In the genomic region with DNA sequence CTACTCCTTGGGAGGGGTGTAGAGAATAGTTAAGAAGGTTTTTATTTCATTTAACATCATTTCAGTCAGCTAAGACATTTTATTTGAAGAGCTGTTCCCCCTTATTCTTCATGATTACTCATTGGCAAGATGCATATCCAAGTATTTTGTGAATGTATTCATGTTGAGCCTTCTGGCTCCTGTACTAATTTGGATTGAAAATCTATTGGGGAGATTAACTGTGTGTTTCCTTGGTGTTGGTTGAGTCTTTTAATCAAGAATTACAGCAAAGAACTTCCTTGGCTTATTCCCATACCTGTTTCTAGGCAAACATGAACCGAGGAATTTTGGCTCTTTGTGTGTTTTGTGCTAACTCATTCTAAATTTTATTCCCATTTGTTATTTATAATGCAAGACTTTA, we compare ENCODE assay signal across 26 mouse cellular contexts.
"Had no signal": no experiment of that assay in that cellular context is flagged by ENCODE, and none has a peak within 500 bp of the region (broad histone marks: within the 10 kb centered on the region; RNA-seq: fewer than 3 reads in every experiment).

No protein-coding gene starts in this region.

- H3K9me3 ChIP-seq: heart, embryonic 13.5 days; heart, embryonic 15.5 days; hindbrain, embryonic 13.5 days; hindbrain, embryonic 15.5 days; limb, embryonic 10.5 days; limb, embryonic 12.5 days; liver, embryonic 13.5 days; liver, embryonic 15.5 days had no signal

- H3K9ac ChIP-seq: heart, embryonic 13.5 days; heart, embryonic 15.5 days; hindbrain, embryonic 13.5 days; hindbrain, embryonic 15.5 days; limb, embryonic 12.5 days; liver, embryonic 13.5 days; liver, embryonic 15.5 days had no signal

- H3K27me3 ChIP-seq: heart, embryonic 13.5 days; heart, embryonic 15.5 days; hindbrain, embryonic 13.5 days; hindbrain, embryonic 15.5 days; limb, embryonic 12.5 days; liver, embryonic 13.5 days; liver, embryonic 15.5 days had no signal

- H3K4me2 ChIP-seq: heart, embryonic 11.5 days; heart, embryonic 13.5 days; heart, embryonic 15.5 days; hindbrain, embryonic 13.5 days; hindbrain, embryonic 15.5 days; limb, embryonic 12.5 days; liver, embryonic 11.5 days; liver, embryonic 13.5 days; liver, embryonic 15.5 days had no signal

- H3K27ac ChIP-seq: heart, adult 2 months; heart, embryonic 13.5 days; heart, embryonic 15.5 days; hindbrain, embryonic 13.5 days; hindbrain, embryonic 15.5 days; hindbrain, postnatal 0 days; layer of hippocampus, adult 2 months; left cerebral cortex, adult 2 months; limb, embryonic 10.5 days; limb, embryonic 12.5 days; liver, embryonic 13.5 days; liver, embryonic 15.5 days had no signal

- H3K4me3 ChIP-seq: heart, adult 2 months; heart, embryonic 13.5 days; heart, embryonic 15.5 days; hindbrain, embryonic 13.5 days; hindbrain, embryonic 15.5 days; layer of hippocampus, adult 2 months; left cerebral cortex, adult 2 months; limb, embryonic 10.5 days; limb, embryonic 12.5 days; liver, embryonic 13.5 days; liver, embryonic 15.5 days had no signal

- H3K4me1 ChIP-seq: heart, embryonic 13.5 days; heart, embryonic 15.5 days; hindbrain, embryonic 13.5 days; hindbrain, embryonic 15.5 days; limb, embryonic 10.5 days; limb, embryonic 12.5 days; liver, embryonic 13.5 days; liver, embryonic 15.5 days had no signal

- DNase-seq: gastrocnemius, postnatal 14 days; gastrocnemius, postnatal 36 days; heart, adult 11 months; heart, adult 2 months; heart, postnatal 14 days; heart, postnatal 36 days; kidney, adult 11 months; kidney, adult 8-10 months; kidney, postnatal 10 days; kidney, postnatal 25 days; kidney, postnatal 4 days; liver; liver, embryonic 13.5 days had no signal

- H3K36me3 ChIP-seq: heart, embryonic 13.5 days; heart, embryonic 15.5 days; hindbrain, embryonic 13.5 days; hindbrain, embryonic 15.5 days; limb, embryonic 10.5 days; limb, embryonic 12.5 days; liver, embryonic 13.5 days; liver, embryonic 15.5 days had no signal

- ATAC-seq: hindbrain, postnatal 0 days; intestine, embryonic 16.5 days had no signal
